Mouse (Mus musculus) kidney, embryonic 14.5 days (tissue): Measurements from ENCODE around the gene Arhgap28. TPM values are rescaled to one million over a fixed set of nuclear protein-coding genes. Genes with fewer than 3 reads are reported as not detected.
"Not testable (repeated sequence)": the region's sequence is repeated elsewhere in the genome, so short reads cannot be mapped to it uniquely, and the experiment has no call there.

Experiments
- ATAC-seq: fragments of 200-750 bp; cut with Nextera tagmentation; 2 replicates; pipeline ENCODE4 v1.8.0; 2017; ENCODE audit warnings: moderate number of reproducible peaks, mild to moderate bottlenecking, moderate TSS enrichment, moderate library complexity; ENCODE audit not compliant: low FRiP score, low TSS enrichment
- H3K27ac ChIP-seq: fragments of 300-500 bp; sonication (generic); 2 replicates; pipeline ENCODE4 v1.5.1; 2014; ENCODE audit warnings: low read depth, mild to moderate bottlenecking, low read length, moderate library complexity, mixed read lengths
- H3K27me3 ChIP-seq: fragments of 300-500 bp; sonication (generic); 2 replicates; pipeline ENCODE4 v1.6.1; 2014; ENCODE audit warnings: mild to moderate bottlenecking, low read length; ENCODE audit not compliant: control insufficient read depth, insufficient read depth
- H3K36me3 ChIP-seq: fragments of 300-500 bp; sonication (generic); 2 replicates; pipeline ENCODE4 v1.6.1; 2014; ENCODE audit warnings: low read length, mixed read lengths; ENCODE audit not compliant: control insufficient read depth, insufficient read depth
- H3K4me1 ChIP-seq: fragments of 300-500 bp; sonication (generic); 2 replicates; pipeline ENCODE4 v1.6.1; 2014; ENCODE audit warnings: low read length, mixed read lengths; ENCODE audit not compliant: control insufficient read depth, insufficient read depth
- H3K4me2 ChIP-seq: fragments of 300-500 bp; sonication (generic); replicated peaks from 2 replicates; pipeline ENCODE4 v1.6.1; 2014; ENCODE audit warnings: low read depth, mild to moderate bottlenecking, low read length
- H3K4me3 ChIP-seq: fragments of 300-500 bp; sonication (generic); 2 replicates; pipeline ENCODE4 v1.5.1; 2014; ENCODE audit warnings: mild to moderate bottlenecking, low read length
- H3K9ac ChIP-seq: fragments of 300-500 bp; sonication (generic); 2 replicates; pipeline ENCODE4 v1.6.1; 2014; ENCODE audit warnings: low read depth, mild to moderate bottlenecking, low read length, moderate library complexity
- H3K9me3 ChIP-seq: fragments of 300-500 bp; sonication (generic); 2 replicates; pipeline ENCODE4 v1.6.1; 2016; ENCODE audit warnings: low read length; ENCODE audit not compliant: control insufficient read depth
- WGBS: fragments of 180-500 bp; shearing (Covaris S2); extraction: QIAGEN DNeasy Blood & Tissue Kit; methylation state at CpG from one replicate; pipeline ENCODE4 v1.1.7; 2014; 5-methylcytosine and 5-hydroxymethylcytosine counted together
- polyA plus RNA-seq: library from polyadenylated mRNA; unstranded; fragments of >200 nt; fragmentation: Nextera tagmentation; extraction: Ambion mirVana; gene quantifications from 2 replicates; pipeline ENCODE4 v1.2.1, GENCODE M21; 2014

The Arhgap28 gene
- polyA plus RNA-seq, 1 experiment from 2014 or later = 28.2 TPM

DNA sequence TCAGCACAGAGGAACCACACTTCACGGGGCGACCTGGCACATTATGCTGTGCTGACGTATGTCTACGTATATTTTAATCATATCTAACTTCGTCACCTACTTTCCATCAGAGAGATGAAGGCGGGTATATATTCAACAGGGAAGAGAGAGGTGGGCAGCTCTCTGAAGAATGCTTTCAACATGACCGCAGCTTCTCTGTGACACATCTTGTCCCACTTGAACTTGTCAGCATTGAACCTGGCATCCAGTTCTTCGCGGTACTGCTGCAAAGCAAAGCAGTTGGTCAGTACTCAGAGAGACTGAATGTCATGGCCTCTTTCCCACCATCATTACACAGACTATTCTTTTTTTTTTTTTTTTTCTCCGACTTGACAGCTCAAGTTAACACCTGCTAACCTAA, 139.6 kb downstream of the Arhgap28 start:
- no peaks in the 10 kb centered on the region for H3K27me3 ChIP-seq
- no peak overlapping the region for H3K27ac ChIP-seq
- H3K9ac ChIP-seq = no peak overlapping the region
- H3K9me3 ChIP-seq = no peaks in the 10 kb centered on the region; the same call in 1 of the 2 replicates
- no peak overlapping the region for H3K4me2 ChIP-seq
- no peak overlapping the region for H3K4me3 ChIP-seq
- H3K4me1 ChIP-seq = 0 out of 2 replicates have a peak, but pooled peaks cover 3% of the 10 kb centered on the region
- no peak for ATAC-seq
- WGBS = 93% methylated on average over 10 of the region's 10 CpGs
- peaks cover 24% of the 10 kb centered on the region; the same call in 1 of the 2 replicates for H3K36me3 ChIP-seq

DNA sequence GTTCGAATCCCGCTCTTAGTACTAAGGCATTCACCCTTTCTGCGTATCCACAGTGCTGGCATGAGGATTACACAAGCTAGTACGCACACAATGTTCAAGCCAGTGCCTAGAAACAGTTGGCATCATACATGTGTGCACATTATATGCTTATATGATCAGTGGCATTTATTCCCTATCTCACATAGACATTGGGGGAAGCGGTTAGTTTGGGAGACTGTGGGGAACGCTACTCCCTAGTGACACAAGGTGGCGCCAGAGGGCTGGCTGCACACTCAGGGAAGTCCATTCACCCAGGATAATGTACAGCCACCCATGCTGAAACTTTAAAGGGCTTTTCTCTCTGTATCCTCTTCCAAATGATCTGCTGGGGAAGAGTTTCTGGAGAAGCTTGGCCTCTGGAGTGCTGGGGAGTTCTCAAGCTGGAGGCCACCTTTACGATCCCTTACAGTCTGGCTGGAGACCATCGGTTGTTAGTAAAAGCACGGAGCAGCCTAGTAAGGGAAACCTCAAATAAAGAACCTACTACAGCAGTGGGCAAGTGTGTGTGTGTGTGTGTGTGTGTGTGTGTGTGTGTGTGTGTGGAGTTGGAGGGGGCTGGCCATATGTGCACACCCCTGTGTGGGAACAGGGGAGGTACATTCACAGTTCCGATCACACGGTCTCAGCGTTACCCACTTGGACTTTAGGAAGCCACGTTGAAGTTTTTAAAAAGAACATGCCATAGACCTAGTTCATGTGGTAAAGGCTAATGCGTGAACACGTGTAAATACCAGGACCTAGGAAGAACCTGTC, 142.0 kb downstream of the Arhgap28 start:
- peaks cover 25% of the 10 kb centered on the region; the same call in 1 of the 2 replicates for H3K36me3 ChIP-seq

DNA sequence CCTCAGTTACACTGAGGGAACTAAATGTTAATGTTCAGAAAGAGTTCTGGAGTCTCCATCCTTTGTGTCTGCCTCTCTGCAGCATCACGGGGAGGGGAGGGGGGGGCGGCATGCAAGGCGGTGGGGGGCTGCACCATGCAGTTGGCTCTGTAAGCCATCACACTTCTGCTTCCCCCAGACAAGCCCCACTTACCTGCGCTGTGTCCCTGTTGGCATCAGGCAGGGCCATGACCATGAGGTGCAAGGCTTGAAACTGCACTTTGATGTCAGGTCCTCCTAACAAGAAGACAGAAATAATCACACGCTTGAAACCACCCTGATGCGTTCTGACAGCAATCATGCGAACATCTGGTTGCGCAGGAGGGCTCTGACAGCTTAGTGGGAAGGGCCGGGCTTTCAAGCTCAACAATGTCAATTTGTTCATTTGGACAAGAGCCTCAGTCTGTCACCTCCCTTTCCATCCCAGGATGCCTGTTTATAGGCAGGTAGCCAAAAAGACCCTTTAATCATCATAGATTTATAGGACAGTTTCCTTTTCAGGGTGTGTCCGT, 142.8 kb downstream of the Arhgap28 start:
- H3K27ac ChIP-seq = no peak overlapping the region
- no peaks in the 10 kb centered on the region for H3K27me3 ChIP-seq
- no peaks in the 10 kb centered on the region for H3K4me1 ChIP-seq
- H3K4me3 ChIP-seq = no peak overlapping the region
- 90% methylated on average over 10 of the region's 10 CpGs for WGBS
- H3K9me3 ChIP-seq = no peaks in the 10 kb centered on the region
- H3K36me3 ChIP-seq = peaks cover 27% of the 10 kb centered on the region; the same call in 1 of the 2 replicates
- H3K4me2 ChIP-seq = no peak overlapping the region
- no peak for ATAC-seq
- H3K9ac ChIP-seq = no peak overlapping the region

More for the DNA sequence above, 142.0 kb downstream of the Arhgap28 start:
- H3K27me3 ChIP-seq = no peaks in the 10 kb centered on the region
- H3K9ac ChIP-seq = no peak overlapping the region
- no peaks in the 10 kb centered on the region for H3K9me3 ChIP-seq
- no peak overlapping the region for H3K4me3 ChIP-seq
- peak; percentile 84 for ATAC-seq
- no peak overlapping the region for H3K4me2 ChIP-seq
- H3K4me1 ChIP-seq = 0 out of 2 replicates have a peak, but pooled peaks cover under 1% of the 10 kb centered on the region
- WGBS = 81% methylated on average over 16 of the region's 16 CpGs
- no peak overlapping the region for H3K27ac ChIP-seq

DNA sequence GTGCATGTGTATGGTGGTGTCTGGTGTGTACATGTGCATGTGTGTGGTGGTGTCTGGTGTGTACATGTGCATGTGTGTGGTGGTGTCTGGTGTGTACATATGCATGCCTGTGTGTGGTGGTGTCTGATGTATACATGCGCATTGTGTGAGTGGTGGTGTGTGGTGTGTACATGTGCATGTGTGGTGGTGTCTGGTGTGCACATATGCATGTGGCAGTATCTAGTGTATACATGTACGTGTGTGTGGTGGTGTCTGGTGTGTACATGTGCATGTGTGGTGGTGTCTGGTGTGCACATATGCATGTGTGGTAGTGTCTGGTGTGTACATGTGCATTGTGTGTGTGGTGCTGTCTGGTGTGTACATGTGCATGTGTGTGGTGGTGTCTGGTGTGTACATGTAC, 162.4 kb downstream of the Arhgap28 start:
- H3K9ac ChIP-seq, H3K4me3 ChIP-seq, H3K9me3 ChIP-seq, H3K4me2 ChIP-seq, H3K36me3 ChIP-seq, ATAC-seq, H3K27me3 ChIP-seq, H3K27ac ChIP-seq, H3K4me1 ChIP-seq: not testable (repeated sequence)
- WGBS = 95% methylated on average over 2 of the region's 2 CpGs

DNA sequence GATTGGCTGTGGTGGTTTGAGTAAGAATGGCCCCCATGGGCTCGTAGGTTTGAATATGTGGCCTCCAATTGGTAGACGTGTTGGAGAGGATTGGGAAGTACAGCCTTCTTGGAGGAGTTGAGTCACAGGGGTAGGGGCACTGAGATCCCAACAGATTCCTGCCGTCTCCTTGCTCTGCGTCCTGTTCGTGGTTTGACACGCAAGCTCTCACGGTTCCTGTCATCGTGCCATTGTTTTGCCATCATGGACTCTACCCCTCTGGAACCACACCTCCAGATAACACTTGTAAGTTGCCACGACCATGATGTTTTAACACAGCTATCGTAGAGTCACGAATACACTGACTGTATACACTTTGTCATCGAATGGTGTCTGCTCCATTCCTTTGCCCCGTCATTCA, 165.0 kb downstream of the Arhgap28 start:
- Histone ChIP-seq H3K4me2 (no peak overlapping the region), H3K4me3 (no peak overlapping the region), H3K9ac (no peak overlapping the region), H3K9me3 (0 out of 2 replicates have a peak, but pooled peaks cover 5% of the 10 kb centered on the region), H3K27me3 (no peaks in the 10 kb centered on the region), H3K27ac (no peak overlapping the region), H3K36me3 (peaks cover 2% of the 10 kb centered on the region), H3K4me1 (no peaks in the 10 kb centered on the region)
- WGBS = 88% methylated on average over 13 of the region's 13 CpGs
- ATAC-seq = no peak

DNA sequence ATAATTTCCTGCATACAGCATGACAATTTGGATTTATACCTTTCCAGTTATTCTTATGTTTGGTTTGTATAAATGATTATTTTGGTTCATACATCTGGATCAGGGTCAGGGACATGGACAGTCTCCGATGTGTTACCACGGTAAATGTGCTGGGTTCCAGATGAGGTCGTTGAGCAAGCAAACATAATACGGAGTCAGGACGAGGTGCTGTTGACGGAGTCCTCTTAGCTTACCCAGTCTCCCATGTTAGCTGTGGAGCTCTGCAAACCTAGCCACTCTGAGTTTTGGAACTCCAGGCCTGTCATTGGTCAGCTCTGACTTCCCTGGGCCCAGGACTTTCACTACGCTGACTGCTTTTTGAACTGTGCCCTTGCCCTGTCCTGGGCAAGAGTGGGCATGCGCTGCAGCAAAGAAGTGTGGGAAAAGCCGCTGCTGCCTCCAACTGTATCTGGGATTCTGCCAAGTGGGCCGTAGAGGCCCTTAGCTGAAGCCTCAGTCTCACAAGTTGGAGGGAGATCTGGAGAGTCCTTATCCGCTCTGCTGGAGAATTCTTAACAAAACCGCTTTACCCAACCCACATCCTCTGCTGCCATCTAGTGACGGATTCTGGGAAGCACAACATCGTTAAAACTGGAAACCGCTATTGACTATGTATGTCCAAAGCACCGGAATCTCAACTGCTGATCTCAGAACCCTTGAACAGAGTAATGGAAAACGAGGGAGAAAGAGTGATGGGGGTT, 166.4 kb downstream of the Arhgap28 start:
- no peak overlapping the region for H3K4me2 ChIP-seq
- H3K27me3 ChIP-seq = no peaks in the 10 kb centered on the region
- peak; percentile 71 for ATAC-seq
- no peak overlapping the region for H3K4me3 ChIP-seq
- no peaks in the 10 kb centered on the region for H3K4me1 ChIP-seq
- WGBS = 61% methylated on average over 17 of the region's 17 CpGs
- H3K9me3 ChIP-seq = 0 out of 2 replicates have a peak, but pooled peaks cover 5% of the 10 kb centered on the region
- H3K27ac ChIP-seq = no peak overlapping the region
- no peaks in the 10 kb centered on the region for H3K36me3 ChIP-seq
- H3K9ac ChIP-seq = no peak overlapping the region

DNA sequence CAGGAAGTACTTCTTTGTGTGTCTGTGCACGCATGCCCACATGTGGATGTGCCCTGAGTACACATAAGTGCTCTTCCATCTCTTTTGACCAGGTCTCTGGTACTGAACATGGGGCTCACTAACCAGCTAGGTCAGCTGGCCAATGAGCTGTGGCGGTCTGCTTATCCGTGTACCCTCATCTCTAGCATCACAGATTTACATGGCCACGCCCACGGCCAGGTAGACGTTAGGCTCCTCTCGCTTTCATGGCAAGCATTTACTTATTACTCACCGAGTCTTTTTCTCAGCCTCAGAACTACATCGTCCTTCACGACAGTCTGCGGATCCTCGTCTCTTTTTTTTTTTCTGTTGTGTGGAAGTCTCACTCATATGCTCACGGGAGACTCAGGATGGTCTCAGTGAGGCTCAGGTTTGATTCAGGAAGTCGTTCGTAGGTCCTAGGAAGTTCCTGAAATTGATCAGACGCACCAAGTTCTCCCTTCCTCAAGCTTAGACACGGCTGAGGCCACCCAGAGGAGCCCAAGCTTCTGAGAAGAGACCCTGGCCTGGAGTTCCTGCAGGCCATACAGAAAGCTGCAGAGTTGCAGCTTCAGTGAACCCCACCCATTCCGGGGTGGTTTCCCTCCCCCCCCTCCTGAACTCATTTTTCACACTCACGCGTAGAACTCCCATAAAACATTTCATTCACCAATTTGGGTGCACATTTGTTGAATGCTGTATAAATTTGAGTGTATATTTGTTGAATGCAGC, 167.6 kb downstream of the Arhgap28 start:
- Histone ChIP-seq H3K4me3 (no peak overlapping the region), H3K9me3 (0 out of 2 replicates have a peak, but pooled peaks cover 5% of the 10 kb centered on the region), H3K4me1 (no peaks in the 10 kb centered on the region), H3K4me2 (no peak overlapping the region), H3K27me3 (no peaks in the 10 kb centered on the region), H3K36me3 (no peaks in the 10 kb centered on the region), H3K9ac (no peak overlapping the region), H3K27ac (no peak overlapping the region)
- WGBS = 96% methylated on average over 20 of the region's 20 CpGs
- ATAC-seq = no peak

DNA sequence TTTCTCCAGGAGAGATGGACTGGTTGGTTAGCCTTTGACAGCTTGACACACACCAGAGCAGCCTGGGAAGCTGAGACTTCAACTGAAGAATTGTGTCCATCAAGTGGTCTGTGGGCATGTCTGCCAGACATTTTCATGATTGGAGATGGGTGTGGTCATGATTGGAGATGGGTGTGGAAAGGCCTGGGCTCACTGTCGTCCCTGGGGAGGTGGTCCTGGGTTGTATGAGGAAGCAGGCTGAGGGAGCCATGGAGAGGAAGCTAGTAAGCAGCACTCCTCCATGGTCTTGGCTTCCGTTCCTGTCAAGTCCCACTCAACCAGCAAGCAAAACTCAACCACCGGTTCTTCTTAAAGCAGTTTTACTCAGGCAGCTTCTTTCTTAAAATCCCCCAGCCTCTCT, 176.5 kb downstream of the Arhgap28 start:
- Histone ChIP-seq H3K27me3 (no peaks in the 10 kb centered on the region), H3K4me3 (no peak overlapping the region), H3K9ac (no peak overlapping the region), H3K27ac (no peak overlapping the region), H3K4me1 (no peaks in the 10 kb centered on the region), H3K36me3 (peaks cover 5% of the 10 kb centered on the region; the same call in 1 of the 2 replicates), H3K4me2 (no peak overlapping the region), H3K9me3 (peaks cover 9% of the 10 kb centered on the region)
- ATAC-seq = no peak
- 89% methylated on average over 3 of the region's 3 CpGs for WGBS
